Mouse (Mus musculus): ENCODE results near the gene Klhdc2. TPM values are rescaled to one million over a fixed set of nuclear protein-coding genes. Genes with fewer than 3 reads are reported as not detected.
A peak's percentile ranks its signal among the peaks of the same experiment; 100 is the strongest.

The Klhdc2 gene
- total RNA-seq (2021): 10 to 100 TPM; 58.1 to 69.0 TPM
- long read RNA-seq, experiment 1, transcript Klhdc2-201 (13 exons, 1,905 nt): major isoform, 230 of 243 reads
- long read RNA-seq, experiment 1, partial matches to known transcripts: 4 of 243 reads
- long read RNA-seq, experiment 1, other reads (novel, unspliced or antisense): 8 of 243 reads
- long read RNA-seq, experiment 2, transcript Klhdc2-201 (13 exons, 1,905 nt): major isoform, 55 of 59 reads
- long read RNA-seq, experiment 2, partial matches to known transcripts: 1 of 59 reads
- long read RNA-seq, experiment 2, other reads (novel, unspliced or antisense): 3 of 59 reads

DNA sequence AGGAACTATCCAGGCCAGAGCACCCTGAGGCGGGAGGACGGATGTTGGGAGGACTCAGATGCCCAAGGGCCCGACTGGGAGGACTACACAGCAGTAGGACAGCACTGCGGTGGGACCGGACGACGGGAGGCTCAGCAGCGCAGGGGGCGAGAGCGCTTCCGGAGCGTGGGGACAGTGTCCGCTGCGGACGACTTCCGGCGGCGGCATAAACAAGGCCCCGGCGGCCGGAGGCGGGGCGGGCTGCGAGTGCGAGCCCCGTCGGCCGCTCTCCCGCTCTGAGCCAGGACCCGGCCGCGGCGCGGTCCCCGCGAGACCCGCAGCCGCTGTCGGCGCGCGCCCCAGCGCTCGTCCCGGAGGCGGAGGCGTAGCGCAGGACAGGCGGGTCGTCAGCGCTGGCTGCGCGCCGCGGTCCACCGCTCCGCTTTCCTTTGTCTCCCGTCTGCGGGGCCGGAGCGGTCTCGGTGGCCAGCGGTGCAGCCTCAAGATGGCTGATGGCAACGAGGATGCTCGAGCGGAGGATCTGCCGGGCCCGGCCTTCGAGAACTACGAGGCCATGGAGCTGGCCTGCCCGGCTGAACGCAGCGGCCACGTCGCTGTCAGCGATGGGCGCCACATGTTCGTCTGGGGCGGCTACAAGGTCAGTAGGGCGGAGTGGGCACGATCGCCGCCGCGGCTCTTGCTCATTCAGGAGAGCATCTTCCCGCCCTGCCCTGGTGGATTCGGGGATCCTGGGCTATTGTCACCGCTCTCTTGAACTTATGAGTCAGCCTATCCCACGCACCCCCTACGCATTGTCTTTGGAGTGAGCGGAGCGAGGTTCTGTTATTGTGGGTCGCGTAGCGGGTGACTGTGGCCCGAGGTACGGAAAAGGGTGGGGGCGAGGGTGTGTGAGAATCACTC, at the start of gene Klhdc2:
Klhdc2 (plus strand) TSS at position 171 of the 900 bp plus-strand sequence.
- DNase-seq: peak; percentile 91 to 94

DNA sequence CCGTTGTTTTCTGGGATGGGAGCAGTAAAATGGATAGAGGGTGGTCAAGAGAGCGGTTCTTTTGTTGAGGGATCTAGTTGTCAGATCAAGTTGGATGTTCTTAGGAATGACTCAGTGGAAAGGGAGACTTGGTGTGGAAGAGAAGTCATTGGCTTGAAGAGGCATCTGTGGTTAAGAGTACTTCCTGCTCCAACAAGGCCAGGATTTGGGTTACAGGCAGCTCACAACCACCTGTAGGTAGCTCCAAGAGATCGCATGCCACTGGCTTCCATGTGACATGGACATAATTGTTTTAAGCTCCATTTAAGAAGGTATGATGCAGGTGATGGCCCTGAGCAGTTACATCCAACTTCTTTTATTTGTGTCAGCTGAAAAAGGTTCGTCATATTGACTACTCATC, 46.7 kb upstream of the Klhdc2 start:
- DNase-seq: no peak

DNA sequence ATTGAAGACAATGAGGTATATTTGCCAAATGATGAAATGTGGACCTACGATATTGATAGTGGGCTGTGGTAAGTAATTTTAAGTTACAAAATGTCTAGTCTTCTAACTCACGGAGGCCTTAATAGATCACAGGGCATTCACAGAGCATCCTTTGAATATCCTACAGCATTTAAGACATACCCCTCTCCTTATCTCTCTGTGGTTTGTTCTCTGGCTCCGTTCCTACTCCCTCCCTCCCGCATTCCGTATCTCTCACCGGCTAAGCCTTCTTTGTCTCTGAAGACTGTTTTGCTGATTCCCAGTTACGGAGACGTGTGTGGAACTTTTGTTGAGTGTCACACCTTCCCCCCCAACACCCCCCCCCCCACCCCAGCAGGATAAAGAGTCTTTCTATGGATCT, 45.7 kb upstream of the Klhdc2 start:
- no peak for DNase-seq

DNA sequence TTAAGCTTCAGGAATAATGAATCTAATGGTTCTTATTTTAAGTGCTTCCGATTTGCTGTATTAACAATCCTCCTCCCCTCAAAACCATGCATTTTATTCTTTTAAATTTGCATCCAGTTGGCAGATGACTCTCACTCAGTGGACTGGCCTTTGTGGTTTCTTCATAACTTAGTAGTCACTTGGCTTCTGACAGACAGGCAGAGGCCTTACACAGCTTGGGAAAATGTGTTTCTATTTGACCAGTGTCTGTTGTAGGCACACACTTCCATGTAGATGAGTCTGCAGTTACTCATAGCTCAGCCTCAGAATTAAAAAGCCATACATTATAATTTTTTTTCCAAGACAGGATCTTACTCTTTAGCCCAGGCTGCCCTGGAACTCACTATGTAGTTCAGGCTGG, 42.7 kb upstream of the Klhdc2 start:
- DNase-seq: no peak

DNA sequence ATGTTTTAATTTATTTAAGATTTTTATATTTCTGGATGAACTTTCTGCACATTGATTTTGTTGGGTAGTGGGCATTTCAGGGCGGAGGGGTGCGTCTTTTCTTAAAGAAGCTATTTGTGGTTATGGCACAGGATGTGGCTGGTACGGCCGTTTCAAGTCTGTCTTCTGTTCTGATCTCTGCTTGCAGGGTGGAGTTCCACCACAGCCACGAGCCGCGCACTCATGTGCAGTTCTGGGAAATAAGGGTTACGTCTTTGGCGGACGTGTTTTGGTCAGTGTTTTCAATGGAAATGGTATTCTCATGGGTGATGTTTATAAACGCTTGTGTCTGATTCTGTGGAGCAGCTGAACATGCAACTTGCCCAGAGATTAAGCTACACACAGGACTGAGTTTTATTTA, 38.6 kb upstream of the Klhdc2 start:
- DNase-seq: no peak

DNA sequence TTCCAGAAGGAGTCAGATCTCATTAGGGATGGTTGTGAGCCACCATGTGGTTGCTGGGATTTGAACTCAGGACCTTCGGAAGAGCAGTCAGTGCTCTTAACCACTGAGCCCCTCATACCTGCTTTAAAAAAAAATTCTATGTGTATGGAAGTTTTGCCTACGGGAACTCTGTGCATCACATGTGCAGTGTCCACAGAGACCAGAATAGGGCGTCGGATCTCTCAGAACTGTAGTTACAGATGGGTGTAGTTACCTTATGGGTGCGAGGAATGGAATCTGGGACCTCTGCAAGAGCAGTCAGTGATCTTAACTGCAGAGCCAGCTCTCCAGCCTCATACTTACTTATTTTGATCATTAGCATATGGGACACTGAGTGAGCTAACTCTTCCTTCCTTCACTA, 34.2 kb upstream of the Klhdc2 start:
- DNase-seq: no peak

DNA sequence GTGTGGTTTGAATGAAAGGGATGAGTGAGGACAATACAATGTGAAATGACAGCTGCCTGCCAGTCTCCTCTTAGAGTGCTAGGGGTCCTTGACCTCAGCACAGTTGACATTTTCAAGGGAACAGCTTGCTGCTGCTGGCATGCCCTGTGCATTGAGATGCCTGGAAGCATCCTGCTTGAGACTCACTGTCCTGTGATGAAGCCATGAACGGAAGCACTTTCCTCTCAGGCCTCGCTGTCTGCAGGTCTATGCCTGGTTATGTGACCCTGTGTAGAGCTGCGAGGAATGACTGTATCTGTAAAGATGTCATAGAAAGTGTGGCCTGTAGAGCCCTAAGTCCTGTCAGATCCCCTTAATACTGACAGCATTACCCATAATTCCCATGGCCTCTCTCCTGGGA, 31.4 kb upstream of the Klhdc2 start:
- DNase-seq: no peak

DNA sequence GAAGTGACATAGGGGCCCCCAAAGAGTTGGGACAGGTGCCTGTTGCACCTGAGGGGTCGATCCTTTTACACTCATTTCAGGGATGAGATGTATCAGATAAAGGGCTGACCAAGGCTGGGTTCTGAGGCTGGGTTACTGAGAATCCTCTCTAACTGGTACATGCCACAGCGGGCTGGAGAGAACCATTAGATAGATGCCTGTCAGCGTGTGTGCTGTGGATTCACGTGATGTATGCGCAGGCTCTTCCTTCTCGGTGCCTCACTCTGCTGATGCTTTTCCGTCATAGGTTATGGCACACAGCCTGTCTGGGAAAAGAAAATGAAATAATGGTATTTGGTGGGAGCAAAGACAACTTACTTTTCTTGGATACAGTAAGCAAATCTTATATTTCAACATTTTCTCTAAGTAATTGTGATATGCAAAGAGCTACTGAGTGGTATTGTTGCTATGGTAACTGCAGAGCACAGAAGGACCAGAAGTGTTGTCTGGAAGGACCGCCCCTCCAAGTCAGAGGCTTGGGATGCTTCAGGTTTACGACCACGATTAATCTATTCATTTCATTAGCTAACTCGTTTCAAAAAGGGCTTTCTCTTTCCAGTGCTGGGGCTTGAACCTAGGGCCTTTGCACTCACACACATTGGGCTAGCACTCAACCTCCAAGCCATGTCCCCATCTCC, 28.4 kb upstream of the Klhdc2 start:
- DNase-seq: no peak

DNA sequence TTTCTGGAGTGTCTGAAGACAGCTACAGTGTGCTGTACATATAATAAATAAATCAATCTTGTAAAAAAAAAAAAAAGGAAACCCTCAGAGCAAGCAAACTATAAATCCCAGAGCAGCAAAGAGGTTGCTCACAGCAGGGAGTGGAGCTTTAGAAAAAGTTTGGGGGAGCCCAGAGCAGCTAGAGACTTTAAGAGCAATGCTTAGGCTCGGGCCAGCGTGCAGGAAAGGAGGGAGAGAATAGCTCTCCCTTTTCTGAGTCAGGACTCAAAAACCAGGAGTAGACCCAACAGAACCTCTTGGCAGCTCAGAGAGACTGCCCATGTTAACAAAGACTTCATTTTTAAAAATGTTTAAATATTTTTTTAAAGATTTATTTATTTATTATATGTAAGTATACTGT, 27.5 kb upstream of the Klhdc2 start:
- DNase-seq: no peak

DNA sequence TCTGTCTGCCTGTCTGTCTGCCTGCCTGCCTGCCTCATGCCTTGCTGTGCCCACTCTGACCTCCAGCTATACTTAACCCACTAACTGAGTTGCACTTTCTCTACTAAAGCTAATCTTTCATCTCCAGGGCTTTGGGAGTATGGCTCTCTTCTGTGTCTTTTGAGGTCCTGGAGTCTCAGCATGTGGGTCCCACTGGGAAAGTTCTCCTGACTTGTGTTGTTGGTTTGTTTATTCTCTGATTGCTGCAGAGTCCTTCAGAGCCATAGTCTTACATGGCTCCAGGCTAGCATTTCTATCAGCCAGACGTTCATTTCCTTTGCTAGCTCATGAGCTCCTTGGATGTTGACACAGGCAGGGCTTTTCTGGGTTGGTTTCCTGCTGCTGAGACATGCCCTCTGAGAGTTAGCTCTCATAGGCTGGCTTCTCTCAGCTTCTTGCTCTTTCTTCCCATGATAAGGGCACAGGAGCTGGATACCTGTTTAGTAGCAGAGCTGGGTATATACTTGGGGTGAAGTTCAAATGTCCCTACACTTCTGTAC, 16.5 kb upstream of the Klhdc2 start:
- no peak for DNase-seq

DNA sequence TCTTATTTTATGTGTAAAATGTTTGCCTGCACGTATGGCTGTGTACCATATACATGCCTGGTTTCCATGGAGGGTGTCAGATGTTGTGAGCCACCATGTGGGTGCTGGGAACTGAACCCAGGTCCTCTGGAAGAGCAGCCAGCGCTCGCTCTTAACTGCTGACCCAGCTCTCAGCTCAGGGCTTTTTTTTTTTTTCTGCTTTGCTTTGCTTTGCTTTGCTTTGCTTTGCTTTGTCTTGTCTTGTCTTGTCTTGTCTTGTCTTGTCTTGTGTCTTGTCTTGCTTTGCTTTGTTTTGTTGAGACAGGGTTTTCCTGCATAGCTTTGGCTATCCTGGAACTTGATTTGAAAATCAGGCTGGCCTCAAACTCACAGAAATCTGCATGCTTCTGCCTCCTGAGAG, 15.6 kb upstream of the Klhdc2 start:
- DNase-seq: no peak

DNA sequence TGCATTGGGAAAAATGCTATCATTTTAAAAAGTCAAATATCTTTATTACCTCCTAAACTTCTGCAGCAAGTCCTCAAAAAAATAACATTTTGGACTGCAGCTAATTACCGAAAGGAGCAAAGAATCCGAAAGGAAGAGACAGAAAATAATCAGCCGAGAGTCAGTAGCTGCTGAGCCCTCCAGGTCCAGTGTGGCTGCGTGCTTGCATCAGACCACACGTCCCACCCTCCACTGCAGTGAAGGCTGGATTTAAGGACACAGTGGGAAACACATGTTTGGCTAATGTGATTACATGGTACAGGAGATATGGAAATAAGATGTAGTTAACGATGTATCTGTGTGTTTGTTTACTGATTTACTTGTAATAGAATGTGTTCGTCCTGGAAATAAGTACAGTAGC, 13.3 kb upstream of the Klhdc2 start:
- DNase-seq: no peak

DNA sequence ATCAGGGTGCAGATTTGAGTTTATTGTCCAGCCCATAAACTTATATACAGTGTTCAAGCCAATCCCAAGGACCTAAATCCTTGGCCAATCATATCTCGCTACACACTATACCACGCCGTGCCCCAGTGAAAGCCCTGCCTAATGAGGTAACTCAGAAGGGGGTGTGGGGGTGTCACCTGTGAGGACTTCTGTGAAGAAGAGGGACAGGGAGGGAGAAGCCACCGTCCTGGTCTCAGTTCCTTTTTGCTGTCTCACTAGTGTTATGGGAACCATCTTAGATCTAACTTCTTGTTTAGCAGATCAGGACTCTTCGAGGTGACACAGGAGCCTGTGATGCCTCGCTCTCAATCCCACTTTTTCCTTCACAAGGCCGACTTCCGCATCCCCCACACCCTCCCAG, 8.9 kb upstream of the Klhdc2 start:
- DNase-seq: no peak

DNA sequence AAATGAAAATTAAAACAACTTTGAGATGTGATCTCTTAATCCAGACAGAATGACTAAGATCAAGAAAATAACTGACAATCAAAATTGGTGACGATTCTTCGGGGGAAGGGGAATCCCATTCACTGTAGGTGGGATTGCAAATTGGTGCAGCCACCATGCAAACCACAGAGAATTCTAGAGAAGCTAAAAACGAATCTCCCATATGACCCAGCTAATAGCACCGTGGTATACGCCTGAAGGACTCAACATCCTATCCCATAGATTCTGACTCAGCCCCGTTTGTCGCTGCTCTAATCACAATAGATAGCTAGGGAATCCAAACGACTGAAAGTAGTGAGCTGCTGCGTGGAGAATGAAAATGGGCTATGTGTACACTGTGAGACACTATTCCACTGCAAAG, 7.8 kb upstream of the Klhdc2 start:
- no peak for DNase-seq

DNA sequence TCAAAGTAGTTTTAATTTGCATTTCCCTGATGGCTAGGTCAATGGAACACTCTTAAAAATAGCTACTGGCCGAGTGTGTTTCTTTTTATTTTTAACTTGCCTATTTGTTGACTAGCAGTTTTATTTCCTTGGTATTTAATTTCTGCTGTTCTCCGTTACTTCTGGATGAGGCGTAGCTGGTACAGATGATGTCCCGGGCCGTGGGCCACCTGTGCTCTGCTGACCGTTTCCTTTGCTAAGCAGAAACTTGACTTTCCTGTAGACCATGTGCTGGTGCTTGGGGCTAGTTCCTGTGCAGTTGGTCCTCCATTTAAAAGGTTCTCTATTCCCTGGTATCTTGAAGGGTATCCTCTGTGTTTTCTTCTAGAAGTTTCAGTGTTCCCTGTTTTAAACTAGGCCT, 4.1 kb upstream of the Klhdc2 start:
- no peak for DNase-seq

DNA sequence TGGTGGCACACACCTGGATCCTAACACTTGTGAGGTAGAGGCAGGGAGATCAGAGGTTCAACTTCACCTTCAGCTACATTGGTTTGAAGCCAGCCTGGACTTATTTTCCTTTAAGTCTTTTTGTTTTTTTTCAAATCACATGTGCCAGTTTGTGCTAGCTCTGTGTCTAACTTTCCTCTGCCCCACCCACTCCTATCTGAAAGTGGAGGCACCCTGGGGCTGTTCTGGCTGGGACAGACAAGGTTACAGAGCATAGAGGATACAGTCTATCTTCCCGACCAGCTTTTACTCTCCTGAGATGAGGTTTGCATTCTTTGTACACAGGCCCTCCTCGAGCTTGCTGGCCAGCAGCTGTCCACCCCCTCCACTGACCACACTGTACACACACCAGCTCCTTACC, 2.7 kb upstream of the Klhdc2 start:
- no peak for DNase-seq

DNA sequence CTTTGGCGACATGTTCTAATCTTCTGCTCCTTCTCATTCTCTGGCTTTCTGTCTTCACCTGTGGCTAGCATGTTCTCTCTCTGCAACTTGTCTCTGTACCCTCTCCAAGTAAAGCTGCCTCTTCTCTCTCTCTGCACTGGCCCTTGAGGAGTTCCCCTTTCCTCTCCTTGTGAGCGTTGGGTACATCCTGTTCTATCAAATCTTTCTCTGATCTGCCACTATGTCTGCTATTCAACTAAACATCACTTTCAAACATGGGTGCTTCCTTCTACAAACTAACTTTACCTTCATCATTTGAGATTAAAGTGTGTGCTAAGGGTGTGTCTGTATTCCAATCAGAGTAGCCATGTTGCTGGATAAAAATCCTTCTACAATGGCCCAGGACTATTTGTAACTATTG, 1.5 kb upstream of the Klhdc2 start:
- DNase-seq: no peak

DNA sequence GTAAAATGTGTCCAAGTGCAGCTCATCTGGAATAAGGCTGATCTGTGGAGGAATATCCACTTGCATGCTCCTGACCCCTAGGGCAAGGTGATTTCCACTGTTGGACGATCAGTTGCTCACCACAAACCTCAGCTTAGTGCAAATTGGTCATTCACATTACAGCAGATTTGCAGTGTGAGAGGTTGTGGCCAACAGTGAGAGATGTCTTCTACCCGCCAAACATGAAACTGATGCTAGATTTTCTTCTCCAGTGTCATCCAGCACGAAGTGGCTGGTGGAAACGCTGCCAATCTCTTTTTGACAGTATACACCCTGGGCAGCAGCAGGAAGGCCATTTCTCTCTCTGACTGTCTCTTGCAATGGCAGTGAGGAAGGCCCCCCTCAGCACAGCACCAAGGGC, 830 bp upstream of the Klhdc2 start:
- peak in 1 of 2 experiments; percentile 2 for DNase-seq

DNA sequence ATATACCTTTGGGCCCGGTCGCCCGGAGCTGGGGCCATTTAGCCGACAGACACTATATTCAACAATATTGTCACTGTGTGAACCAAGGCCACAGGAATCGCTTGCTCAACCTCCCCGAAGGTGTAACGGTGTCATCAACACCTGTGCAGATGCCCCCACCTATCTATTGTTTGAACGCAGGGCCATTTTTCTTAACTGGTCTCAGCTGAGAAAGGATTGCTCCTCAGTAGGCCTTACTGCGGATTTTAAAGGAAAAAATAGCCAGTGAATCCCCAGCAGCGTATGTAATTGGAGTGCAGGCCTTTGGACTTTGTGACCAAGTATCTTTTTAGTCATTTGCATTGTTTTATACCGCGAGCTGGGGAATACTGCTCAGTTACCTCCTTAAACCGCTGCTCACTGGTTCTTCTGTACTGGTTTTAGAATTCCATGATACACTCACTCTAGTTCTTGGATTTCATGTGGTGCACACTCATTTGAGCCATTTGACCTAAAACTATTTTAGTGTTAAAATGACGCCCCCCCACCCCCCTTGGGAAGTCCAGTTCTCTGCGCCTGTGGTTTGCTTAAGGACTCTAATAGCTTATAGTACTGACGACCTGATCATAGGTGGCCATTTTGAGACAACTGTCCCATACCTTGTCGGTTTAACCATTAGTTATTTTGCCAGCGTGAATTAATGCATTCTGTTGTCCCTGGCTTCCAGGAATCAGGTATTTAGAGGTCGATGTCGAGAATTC, 1.1 kb downstream of the Klhdc2 start:
- no peak for DNase-seq

DNA sequence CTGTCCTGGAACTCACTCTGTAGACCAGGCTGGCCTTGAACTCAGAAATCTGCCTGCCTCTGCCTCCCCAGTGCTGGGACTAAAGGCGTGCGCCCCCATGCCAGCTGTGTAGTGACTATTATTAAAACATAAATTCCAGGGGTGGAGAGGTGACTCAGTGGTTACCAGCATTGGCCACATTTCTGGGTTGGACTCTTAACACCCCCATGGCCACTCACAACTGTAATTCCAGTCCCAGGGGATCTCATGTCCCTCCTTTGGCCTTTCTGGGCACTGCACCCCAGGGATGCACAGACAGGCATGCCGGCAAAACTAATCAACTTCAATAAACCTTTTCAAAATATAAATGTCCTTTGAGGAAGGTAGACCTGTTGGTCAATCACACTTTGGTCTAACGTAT, 1.8 kb downstream of the Klhdc2 start:
- DNase-seq: peak in 1 of 2 experiments; percentile 4

DNA sequence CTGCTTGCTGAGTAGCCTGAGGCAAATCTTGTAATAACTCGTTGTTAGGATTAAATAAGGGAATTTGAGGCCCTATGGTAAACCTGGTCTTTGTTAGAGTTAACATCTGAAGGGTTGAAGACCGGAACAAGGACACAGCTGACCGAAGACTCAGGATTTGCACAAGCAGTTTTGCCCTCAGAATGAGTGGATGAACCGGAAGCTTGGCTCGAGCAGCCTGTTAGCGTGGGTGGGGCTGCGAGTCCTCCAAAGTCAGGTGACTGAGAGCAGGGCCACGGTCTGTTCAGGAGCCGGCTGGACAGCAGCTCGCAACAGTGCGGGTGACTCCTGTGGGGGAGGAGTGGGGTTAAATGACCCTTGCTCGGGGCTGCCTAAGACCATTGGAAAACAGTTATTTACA, 2.8 kb downstream of the Klhdc2 start:
- DNase-seq: peak; percentile 75 to 79

DNA sequence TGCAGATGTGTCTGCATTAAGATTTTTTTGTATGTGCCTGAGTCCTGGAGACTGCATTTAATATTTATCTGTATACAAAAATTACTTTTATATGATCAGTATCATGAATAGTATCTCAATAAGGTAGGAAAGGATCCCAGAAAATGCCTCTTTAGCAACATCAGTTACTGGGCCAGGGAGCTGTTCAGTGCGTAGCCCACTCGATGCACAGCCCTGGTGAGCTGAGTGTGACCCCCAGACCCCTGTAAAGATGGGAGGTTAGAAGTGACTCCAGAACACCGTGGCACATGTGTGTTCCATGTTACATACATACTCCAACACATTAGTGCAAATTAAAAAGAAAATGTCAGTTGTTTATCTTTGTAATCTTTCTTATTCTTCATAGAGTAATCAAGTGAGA, 3.4 kb downstream of the Klhdc2 start:
- no peak for DNase-seq
